Mouse (Mus musculus) heart, adult 2 months (tissue): ENCODE data around the gene Gsn.

Experiments
- CTCF ChIP-seq: fragments of 200-600 bp; IDR thresholded peaks from 2 replicates; pipeline ENCODE4 v1.8.1; 2022; ENCODE audit warnings: antibody characterized with exemption, mild to moderate bottlenecking, moderate library complexity
- EP300 ChIP-seq: fragments of 200-500 bp; IDR thresholded peaks from 2 replicates; pipeline ENCODE4 v1.6.1; 2011; ENCODE audit warnings: low read depth, low read length, control low read depth; ENCODE audit not compliant: insufficient read depth
- POLR2A ChIP-seq: fragments of 200-500 bp; IDR thresholded peaks from 2 replicates; pipeline ENCODE4 v1.6.1; 2011; ENCODE audit warnings: mild to moderate bottlenecking, low read depth, low read length, control low read depth; ENCODE audit not compliant: insufficient read depth

DNA sequence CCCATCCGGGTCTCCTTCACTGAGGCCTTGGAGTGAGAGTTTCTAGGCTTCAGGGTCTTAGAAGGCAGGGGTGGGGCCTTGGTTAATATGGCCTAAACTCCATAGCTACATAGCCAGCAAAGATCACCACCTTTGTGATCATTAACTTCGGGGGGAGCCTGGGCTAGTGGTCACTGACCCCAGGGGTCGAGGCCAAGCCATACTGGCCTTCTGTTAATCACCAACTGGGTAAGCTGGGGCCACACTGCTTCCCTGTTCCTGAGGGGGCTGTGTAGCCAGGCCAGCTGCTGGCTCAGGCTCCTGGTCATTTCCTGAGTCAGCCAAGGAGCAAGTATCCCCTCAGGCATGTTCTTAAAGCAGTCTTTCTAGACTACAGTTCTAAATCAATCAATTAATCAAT lies 23.8 kb downstream of the Gsn start:
- TF ChIP-seq CTCF (no peak), POLR2A (no peak), EP300 (no peak)
